Mouse (Mus musculus) kidney, adult 10 weeks (tissue): ENCODE data around the gene Crybb2. TPM values are rescaled to one million over a fixed set of nuclear protein-coding genes. Genes with fewer than 3 reads are reported as not detected.

Source experiments
- polyA plus RNA-seq: library from polyadenylated mRNA; stranded (reverse); fragments of 350-450 nt; fragmentation: Illumina TruSeq; extraction: RNeasy Lipid Tissue Mini Kit (QIAGEN cat#74804); gene quantifications from one replicate; pipeline ENCODE4 v1.2.3, GENCODE M21; 2014; ENCODE audit warnings: low read depth, low replicate concordance

The Crybb2 gene
- not detected for polyA plus RNA-seq

DNA sequence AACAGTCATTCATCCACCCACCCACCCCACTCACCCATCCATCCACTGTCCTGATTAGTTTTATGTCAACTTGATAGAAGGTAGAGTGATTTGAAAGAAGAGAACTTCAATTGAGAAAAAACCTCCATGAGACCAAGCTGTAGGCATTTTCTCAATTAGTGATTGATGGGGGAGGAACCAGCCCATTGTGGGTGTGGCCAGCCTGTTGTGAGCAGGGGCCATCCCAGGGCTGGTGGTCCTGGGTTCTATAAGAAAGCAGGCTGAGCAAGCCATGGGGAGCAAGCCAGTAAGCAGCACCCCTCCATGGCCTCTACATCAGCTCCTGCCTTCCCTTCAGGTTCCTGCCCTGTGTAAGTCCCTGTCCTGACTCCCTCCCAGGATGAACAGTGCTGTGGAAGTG, at the start of gene Crybb2:
Crybb2 (minus strand) TSS at position 101 of the 400 bp plus-strand sequence.

DNA sequence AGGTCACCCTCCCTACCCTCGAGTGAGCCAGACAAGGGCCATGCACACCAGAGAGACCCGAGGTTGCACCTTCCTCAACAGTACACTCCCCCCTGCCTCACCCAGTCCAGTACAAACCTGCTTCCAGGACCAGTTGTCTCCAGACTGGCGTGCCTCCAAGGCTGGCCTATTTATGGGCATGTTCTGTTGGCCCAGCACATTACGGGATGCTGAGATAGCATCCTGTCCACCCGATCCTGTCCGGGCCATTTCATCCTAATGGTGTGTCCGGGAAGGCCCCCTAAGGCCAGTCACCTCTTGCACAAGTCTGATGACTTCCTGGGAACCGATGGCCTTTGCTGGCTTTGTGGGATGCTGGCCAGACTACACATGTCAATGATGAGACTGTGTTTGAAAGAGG, 11.5 kb upstream of the Crybb2 start, which contains the start of gene Crybb3:
Crybb3 (minus strand) TSS at position 146 of the 400 bp plus-strand sequence.

DNA sequence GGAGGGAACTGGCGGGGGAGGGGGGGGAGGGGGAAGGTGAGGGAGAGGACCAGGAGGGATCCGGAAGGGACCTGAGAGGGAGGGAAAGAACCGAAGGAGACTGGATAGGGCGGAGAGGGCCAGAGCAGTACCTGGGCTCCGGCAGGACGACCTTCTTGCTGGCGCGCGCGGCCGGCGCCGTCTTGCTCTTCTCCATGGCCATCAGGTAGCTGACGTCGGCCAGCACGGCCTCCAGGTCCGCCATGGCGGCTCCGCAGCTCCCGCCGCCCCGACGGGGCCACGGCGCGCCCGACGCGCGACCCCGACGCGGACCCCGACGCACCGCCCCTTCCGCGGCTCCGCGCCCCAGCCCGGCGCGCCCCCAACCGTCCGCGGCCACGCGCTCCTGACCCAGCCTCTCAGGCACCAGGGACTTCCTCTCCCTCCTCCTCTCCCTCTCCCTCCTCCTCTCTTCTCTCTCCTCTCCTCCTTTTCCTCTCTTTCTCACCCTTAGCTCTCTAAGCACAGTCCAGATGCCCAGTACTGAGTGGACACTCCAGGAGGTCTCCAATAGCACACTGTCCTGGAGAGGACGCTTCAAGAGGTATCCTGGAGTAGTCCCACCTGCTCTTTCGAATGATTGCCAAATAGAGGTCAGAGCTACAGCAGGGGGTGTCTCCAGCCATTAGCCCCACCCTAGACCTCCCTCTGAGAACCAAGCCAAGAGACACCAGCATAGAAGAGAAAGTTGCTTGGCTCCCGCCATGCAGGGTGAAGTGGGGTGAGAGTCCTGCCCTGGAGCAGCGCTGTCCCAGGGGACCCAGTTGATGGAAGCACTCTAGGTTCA, 54.5 kb downstream of the Crybb2 start, which contains the start of gene Grk3:
Grk3 (minus strand) TSS at position 556 of the 826 bp plus-strand sequence.

Other genes with a start within 250 kb of the Crybb2 start
- gene Myo18b, start 173.8 kb downstream of the Crybb2 start, polyA plus RNA-seq: not detected
- 4.1 TPM for gene Grk3, start 54.3 kb downstream of the Crybb2 start, polyA plus RNA-seq
- not detected for gene Crybb3, start 11.5 kb upstream of the Crybb2 start, polyA plus RNA-seq
- 4.9 TPM for gene 2900026A02Rik, start 151.1 kb upstream of the Crybb2 start, polyA plus RNA-seq
- gene Tmem211, start 156.8 kb upstream of the Crybb2 start, polyA plus RNA-seq: not detected
- gene Sgsm1, start 240.7 kb upstream of the Crybb2 start, polyA plus RNA-seq: 0.20 TPM